Mouse (Mus musculus): ENCODE measurements around the gene Fmnl2.

GRCm38 (mm10) chr2:52986354-52986753 lies 128.7 kb downstream of the Fmnl2 start:
- TF ChIP-seq POLR2A (IDR thresholded peaks at IDR 0.05; ENCODE audit: low read depth, low read length) = no peak
- no peak for TF ChIP-seq NRF1 (IDR thresholded peaks at IDR 0.05; ENCODE audit: low read depth, low read length)
- no peak for TF ChIP-seq ZNF384 (IDR thresholded peaks at IDR 0.05; ENCODE audit: low read depth, low read length)
- no peak for TF ChIP-seq CTCF (conservative IDR thresholded peaks at IDR 0.05 in 1 of 2, IDR thresholded peaks at IDR 0.05 in 1 of 2; ENCODE audit: low read depth in 2 of 2, low read length in 2 of 2)
- no peak for TF ChIP-seq HCFC1 (IDR thresholded peaks at IDR 0.05; ENCODE audit: low read depth, low read length)
- TF ChIP-seq TCF12 (IDR thresholded peaks at IDR 0.05; ENCODE audit: low read depth, low read length) = no peak
- TF ChIP-seq CHD2 (IDR thresholded peaks at IDR 0.05; ENCODE audit: low read length) = no peak
- no peak for TF ChIP-seq ZC3H11A (IDR thresholded peaks at IDR 0.05; ENCODE audit: low read depth, low read length)
- TF ChIP-seq MYC (IDR thresholded peaks at IDR 0.05; ENCODE audit: low read depth, low read length) = no peak
- TF ChIP-seq TBP (conservative IDR thresholded peaks at IDR 0.05; ENCODE audit: low read depth, low read length) = no peak

All from CH12.LX (cell line).